Mouse (Mus musculus) heart, embryonic 12.5 days (tissue): ENCODE measurements at regions not wholly inside any gene's neighbourhood (a gene's known extent, or its start where the extent isn't known, plus 50 kb on each side); places are given as distances from the start of the nearest gene placed in this dataset.

Experiments
- ATAC-seq: fragments of 200-750 bp; cut with Nextera tagmentation; 2 replicates; pipeline ENCODE4 v1.8.0; 2017; ENCODE audit warnings: moderate TSS enrichment, moderate library complexity; ENCODE audit not compliant: insufficient number of reproducible peaks, low FRiP score
- H3K27ac ChIP-seq: fragments of 300-500 bp; sonication (generic); 2 replicates; pipeline ENCODE4 v1.5.1; 2016; ENCODE audit warnings: mild to moderate bottlenecking, moderate library complexity; ENCODE audit not compliant: poor library complexity, severe bottlenecking
- H3K27me3 ChIP-seq: fragments of 300-500 bp; sonication (generic); replicated peaks from 2 replicates; pipeline ENCODE4 v1.6.1; 2016; ENCODE audit warnings: mild to moderate bottlenecking, moderate library complexity
- H3K36me3 ChIP-seq: fragments of 300-500 bp; sonication (generic); 2 replicates; pipeline ENCODE4 v1.6.1; 2016; ENCODE audit warnings: mild to moderate bottlenecking, moderate library complexity
- H3K4me1 ChIP-seq: fragments of 300-500 bp; sonication (generic); replicated peaks from 2 replicates; pipeline ENCODE4 v1.6.1; 2016; ENCODE audit warnings: mild to moderate bottlenecking
- H3K4me2 ChIP-seq: fragments of 300-500 bp; sonication (generic); 2 replicates; pipeline ENCODE4 v1.6.1; 2016; ENCODE audit warnings: mild to moderate bottlenecking, moderate library complexity
- H3K4me3 ChIP-seq: fragments of 300-500 bp; sonication (generic); 2 replicates; pipeline ENCODE4 v1.5.1; 2016; ENCODE audit warnings: mild to moderate bottlenecking
- H3K9ac ChIP-seq: fragments of 300-500 bp; sonication (generic); 2 replicates; pipeline ENCODE4 v1.6.1; 2016; ENCODE audit warnings: mild to moderate bottlenecking, moderate library complexity
- H3K9me3 ChIP-seq: fragments of 300-500 bp; sonication (generic); replicated peaks from 2 replicates; pipeline ENCODE4 v1.6.1; 2016; ENCODE audit warnings: mild to moderate bottlenecking, moderate library complexity
- WGBS: fragments of 180-500 bp; shearing (Covaris S2); methylation state at CpG from one replicate; pipeline ENCODE4 v1.1.7; 2016; 5-methylcytosine and 5-hydroxymethylcytosine counted together

GRCm38 (mm10) chr13:44635221-44636007 is 93.9 kb upstream of the Jarid2 start:
- ATAC-seq: no peak
- Histone ChIP-seq H3K4me1 (peaks cover 17% of the 10 kb centered on the region), H3K4me3 (peak overlapping the region; percentile 17), H3K4me2 (peak overlapping the region; percentile 61), H3K27me3 (no peaks in the 10 kb centered on the region), H3K36me3 (no peaks in the 10 kb centered on the region), H3K9me3 (no peaks in the 10 kb centered on the region), H3K9ac (peak overlapping the region; percentile 39; the same call in 1 of the 2 replicates), H3K27ac (no peak overlapping the region)
- WGBS: 12% methylated on average over 11 of the region's 12 CpGs

DNA sequence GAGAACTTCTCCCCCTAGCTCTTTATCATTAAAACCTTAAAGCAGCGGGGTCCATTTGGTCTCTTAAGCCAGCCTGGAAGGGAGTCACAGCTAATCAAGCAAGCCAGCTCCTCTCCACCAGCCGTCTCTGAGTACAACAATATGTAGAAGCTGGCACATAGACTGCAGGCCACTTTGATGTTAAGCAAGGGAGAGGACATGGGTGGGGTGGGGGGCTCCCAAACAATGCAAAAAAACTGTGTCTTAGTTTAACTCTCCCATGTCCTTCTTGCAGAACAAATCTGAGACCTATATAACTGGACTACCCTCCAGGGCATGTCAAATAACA is 93.3 kb upstream of the Jarid2 start:
- no peak overlapping the region for H3K4me3 ChIP-seq
- no peaks in the 10 kb centered on the region for H3K27me3 ChIP-seq
- 40% methylated on average over 2 of the region's 2 CpGs for WGBS
- ATAC-seq: no peak
- no peaks in the 10 kb centered on the region for H3K9me3 ChIP-seq
- H3K36me3 ChIP-seq: no peaks in the 10 kb centered on the region
- H3K9ac ChIP-seq: no peak overlapping the region
- no peak overlapping the region for H3K4me2 ChIP-seq
- no peak overlapping the region for H3K27ac ChIP-seq
- peaks cover 14% of the 10 kb centered on the region for H3K4me1 ChIP-seq

- no peak overlapping the region for H3K4me2 ChIP-seq
- 67% methylated on average over 7 of the region's 7 CpGs for WGBS
- ATAC-seq: no peak
These were observed 86.9 kb upstream of the Jarid2 start for GRCm38 (mm10) chr13:44642361-44642760.

DNA sequence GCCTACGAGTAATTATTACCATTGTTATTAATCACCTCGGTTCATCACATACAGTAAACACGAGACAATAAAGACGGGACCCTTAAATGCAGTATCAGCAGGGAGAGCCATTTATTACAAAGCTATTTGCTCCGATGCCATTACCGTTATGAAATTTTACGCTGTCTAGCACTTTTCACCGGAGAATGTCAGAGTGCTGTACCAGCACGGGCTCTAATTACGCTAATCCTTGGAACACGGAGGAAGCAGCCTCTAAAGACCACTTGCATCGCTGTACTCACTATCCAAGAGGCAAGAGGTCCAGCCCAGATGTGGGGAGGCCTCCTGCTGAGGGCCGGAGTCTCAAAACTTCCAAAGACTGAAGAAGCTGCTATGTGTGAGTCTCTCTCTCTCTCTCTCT is 79.2 kb upstream of the Jarid2 start:
- Histone ChIP-seq H3K36me3 (no peaks in the 10 kb centered on the region), H3K27me3 (no peaks in the 10 kb centered on the region), H3K4me2 (no peak overlapping the region), H3K9ac (no peak overlapping the region), H3K27ac (no peak overlapping the region), H3K4me3 (no peak overlapping the region), H3K4me1 (0 out of 2 replicates have a peak, but pooled peaks cover 3% of the 10 kb centered on the region), H3K9me3 (no peaks in the 10 kb centered on the region)
- 42% methylated on average over 13 of the region's 13 CpGs for WGBS
- no peak for ATAC-seq

More at GRCm38 (mm10) chr13:44642361-44642760, 86.9 kb upstream of the Jarid2 start:
- Histone ChIP-seq H3K27ac (no peak overlapping the region), H3K36me3 (no peaks in the 10 kb centered on the region), H3K9me3 (no peaks in the 10 kb centered on the region), H3K27me3 (no peaks in the 10 kb centered on the region), H3K9ac (no peak overlapping the region), H3K4me3 (no peak overlapping the region), H3K4me1 (0 out of 2 replicates have a peak, but pooled peaks cover 3% of the 10 kb centered on the region)

- Histone ChIP-seq H3K36me3 (no peaks in the 10 kb centered on the region), H3K9me3 (no peaks in the 10 kb centered on the region), H3K4me1 (no peaks in the 10 kb centered on the region), H3K4me3 (no peak overlapping the region), H3K27me3 (no peaks in the 10 kb centered on the region), H3K27ac (no peak overlapping the region), H3K4me2 (no peak overlapping the region), H3K9ac (no peak overlapping the region)
- WGBS: 34% methylated on average over 22 of the region's 22 CpGs
- no peak for ATAC-seq
These were observed 77.7 kb upstream of the Jarid2 start for GRCm38 (mm10) chr13:44651259-44652238.

DNA sequence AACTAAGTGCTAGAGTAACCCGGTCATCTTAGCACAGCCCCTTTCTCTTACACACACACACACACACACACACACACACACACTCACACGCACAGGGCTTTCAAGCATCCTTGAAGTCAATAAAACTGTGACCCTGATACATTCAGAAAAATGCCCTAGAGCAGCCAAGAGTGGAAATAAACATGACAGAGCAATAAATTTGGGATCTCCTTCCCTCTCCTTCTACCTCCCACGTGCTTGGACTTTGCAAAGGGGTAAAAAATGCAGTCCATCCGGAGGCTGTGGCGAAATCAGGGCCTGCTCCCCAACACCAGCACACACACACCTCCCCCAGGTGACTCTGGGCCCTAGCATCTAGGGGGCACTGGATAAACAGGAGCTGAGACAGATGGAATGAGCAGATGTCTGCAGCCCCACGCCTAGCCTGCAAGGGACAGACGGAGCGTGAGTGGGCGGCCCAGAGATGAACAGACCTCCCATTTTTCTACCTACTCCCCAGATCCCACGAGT is 71.3 kb upstream of the Jarid2 start:
- Histone ChIP-seq H3K9ac (no peak overlapping the region), H3K9me3 (no peaks in the 10 kb centered on the region), H3K4me3 (no peak overlapping the region), H3K4me2 (no peak overlapping the region), H3K27ac (no peak overlapping the region), H3K4me1 (no peaks in the 10 kb centered on the region), H3K27me3 (no peaks in the 10 kb centered on the region), H3K36me3 (no peaks in the 10 kb centered on the region)
- ATAC-seq: no peak
- WGBS: 69% methylated on average over 10 of the region's 10 CpGs

DNA sequence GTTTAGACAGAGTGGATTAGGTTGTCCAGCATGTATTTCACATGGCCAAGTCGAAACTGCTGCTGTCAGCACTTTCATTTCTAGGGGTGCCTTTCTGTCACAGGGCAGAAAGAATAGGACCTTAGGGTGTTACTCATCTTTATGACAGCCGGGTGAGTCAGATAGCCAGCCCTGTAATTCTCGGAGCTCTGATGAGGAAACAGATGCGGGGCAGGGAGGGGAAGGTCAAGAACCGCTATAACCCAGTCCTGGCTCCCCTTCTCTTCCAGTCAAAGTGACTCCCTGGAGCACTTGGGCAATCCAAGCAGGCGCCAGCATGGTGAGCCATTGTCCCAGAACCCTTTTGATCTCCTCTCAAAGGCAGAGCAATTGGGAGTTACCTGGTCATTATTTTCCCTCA is 69.4 kb upstream of the Jarid2 start:
- Histone ChIP-seq H3K9ac (no peak overlapping the region), H3K4me1 (no peaks in the 10 kb centered on the region), H3K27ac (no peak overlapping the region), H3K27me3 (no peaks in the 10 kb centered on the region), H3K36me3 (no peaks in the 10 kb centered on the region), H3K9me3 (no peaks in the 10 kb centered on the region), H3K4me3 (no peak overlapping the region), H3K4me2 (no peak overlapping the region)
- WGBS: 61% methylated on average over 6 of the region's 6 CpGs
- no peak for ATAC-seq

DNA sequence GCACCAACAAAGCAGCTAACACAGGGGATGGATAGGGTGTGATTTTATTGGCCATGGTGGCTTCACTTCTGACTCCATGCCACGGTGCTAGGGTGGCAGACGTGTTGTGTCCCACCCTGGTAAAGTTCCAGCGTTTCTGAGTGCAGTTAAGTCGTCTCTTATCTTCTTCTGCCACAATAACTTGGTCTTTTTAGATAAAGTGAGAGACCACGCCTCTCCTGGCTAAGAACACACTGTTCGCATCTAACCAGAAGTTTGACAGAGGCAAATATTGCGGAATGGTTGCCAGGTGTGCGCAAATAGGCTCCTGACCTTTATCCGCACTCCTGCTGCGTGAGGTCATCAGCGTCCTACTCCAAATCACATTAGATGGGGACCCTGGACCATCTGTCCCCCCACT is 66.2 kb upstream of the Jarid2 start:
- H3K4me1 ChIP-seq: no peaks in the 10 kb centered on the region
- 62% methylated on average over 11 of the region's 11 CpGs for WGBS
- no peak overlapping the region for H3K4me3 ChIP-seq
- no peaks in the 10 kb centered on the region for H3K9me3 ChIP-seq
- peak; percentile 81 for ATAC-seq
- no peaks in the 10 kb centered on the region for H3K36me3 ChIP-seq
- H3K4me2 ChIP-seq: no peak overlapping the region
- no peak overlapping the region for H3K9ac ChIP-seq
- no peaks in the 10 kb centered on the region for H3K27me3 ChIP-seq
- H3K27ac ChIP-seq: no peak overlapping the region

DNA sequence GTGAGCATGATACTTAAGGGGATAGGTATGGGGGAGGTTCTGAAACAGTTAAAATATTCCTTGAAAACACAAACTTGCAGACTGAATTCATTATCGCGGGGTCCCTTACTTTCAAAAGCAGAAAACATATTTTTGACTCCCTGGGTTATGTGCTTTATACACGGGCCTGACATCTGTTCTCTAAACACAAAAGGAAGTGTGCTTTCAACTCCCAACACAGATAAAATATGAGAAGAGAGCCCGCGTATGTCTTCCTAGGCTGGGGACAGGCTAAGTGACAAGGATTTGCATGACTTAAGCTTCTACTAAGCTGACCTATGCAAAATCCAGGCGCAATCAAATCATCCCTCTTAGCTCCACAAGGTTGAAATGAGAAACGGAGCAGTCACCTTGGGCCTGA is 65.5 kb upstream of the Jarid2 start:
- Histone ChIP-seq H3K27me3 (no peaks in the 10 kb centered on the region), H3K4me3 (no peak overlapping the region), H3K9me3 (no peaks in the 10 kb centered on the region), H3K36me3 (no peaks in the 10 kb centered on the region), H3K27ac (no peak overlapping the region), H3K4me2 (no peak overlapping the region), H3K4me1 (no peaks in the 10 kb centered on the region), H3K9ac (no peak overlapping the region)
- no peak for ATAC-seq
- WGBS: 64% methylated on average over 7 of the region's 7 CpGs

DNA sequence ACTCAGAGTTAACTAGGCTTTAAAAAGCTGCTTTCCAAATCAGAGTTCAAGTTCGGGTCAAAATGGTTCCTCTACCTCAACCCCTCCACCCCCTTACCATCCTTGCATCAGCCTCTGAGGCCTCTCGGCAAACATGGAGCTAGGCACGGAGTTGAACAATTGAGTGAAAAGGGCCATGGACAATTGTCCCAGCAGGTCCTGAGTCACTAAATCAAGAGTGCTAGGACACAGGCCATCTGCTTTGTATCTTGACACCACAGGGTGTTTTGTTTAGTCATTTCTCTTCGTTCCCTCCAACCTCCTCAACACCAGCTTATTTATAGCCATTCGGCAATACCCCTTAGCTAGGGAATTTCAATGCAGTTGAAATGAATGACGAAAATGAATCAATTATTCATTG is 59.5 kb upstream of the Jarid2 start:
- peaks cover 9% of the 10 kb centered on the region; the same call in 1 of the 2 replicates for H3K4me1 ChIP-seq
- H3K4me2 ChIP-seq: no peak overlapping the region
- ATAC-seq: no peak
- no peaks in the 10 kb centered on the region; the same call in 1 of the 2 replicates for H3K27me3 ChIP-seq
- H3K27ac ChIP-seq: no peak overlapping the region
- H3K9me3 ChIP-seq: no peaks in the 10 kb centered on the region
- no peak overlapping the region for H3K4me3 ChIP-seq
- 59% methylated on average over 6 of the region's 6 CpGs for WGBS
- H3K36me3 ChIP-seq: no peaks in the 10 kb centered on the region
- no peak overlapping the region for H3K9ac ChIP-seq

- H3K36me3 ChIP-seq: no peaks in the 10 kb centered on the region
- no peaks in the 10 kb centered on the region for H3K9me3 ChIP-seq
- peak overlapping the region; percentile 55 for H3K4me2 ChIP-seq
- H3K4me1 ChIP-seq: peaks cover 9% of the 10 kb centered on the region; the same call in 1 of the 2 replicates
- ATAC-seq: no peak
- no peak overlapping the region for H3K9ac ChIP-seq
- no peak overlapping the region for H3K27ac ChIP-seq
- WGBS: 27% methylated on average over 20 of the region's 20 CpGs
- H3K4me3 ChIP-seq: peak overlapping the region; percentile 11; the same call in 1 of the 2 replicates
- H3K27me3 ChIP-seq: no peaks in the 10 kb centered on the region; the same call in 1 of the 2 replicates
These were observed 55.8 kb upstream of the Jarid2 start for GRCm38 (mm10) chr13:44673337-44673966.
